In genomic region chr11:88717016-88717643, GRCm38 (mm10) we compare ENCODE assay signal across 7 mouse cellular contexts. TPM values are rescaled to one million over a fixed set of nuclear protein-coding genes. Genes with fewer than 3 reads are reported as not detected.
DNase-seq lines count a peak whose midpoint lies in the region; ATAC-seq and TF ChIP-seq lines count a peak whose summit lies in the region.

No protein-coding gene starts in this region.

- H3K9ac ChIP-seq in forebrain, embryonic 11.5 days (ENCODE audit: low read length): peak overlapping the region; percentile 99
- H3K9ac ChIP-seq in limb, embryonic 13.5 days: peak overlapping the region; percentile 98
- H3K9ac ChIP-seq in stomach, embryonic 14.5 days (replicated peaks; ENCODE audit: low read depth, low read length): peak overlapping the region; percentile 96

- H3K27me3 ChIP-seq in testis, adult 2 months (ENCODE audit: control insufficient read depth, insufficient read depth, low read length): no peaks in the 10 kb centered on the region
- no peaks in the 10 kb centered on the region for H3K27me3 ChIP-seq in forebrain, embryonic 11.5 days (ENCODE audit: control insufficient read depth, insufficient read depth, low read length)
- H3K27me3 ChIP-seq in limb, embryonic 13.5 days: peaks cover 5% of the 10 kb centered on the region; the same call in 1 of the 2 replicates
- H3K27me3 ChIP-seq in stomach, embryonic 14.5 days (ENCODE audit: control insufficient read depth, insufficient read depth, low read length): no peaks in the 10 kb centered on the region

- H3K36me3 ChIP-seq in testis, adult 2 months (ENCODE audit: control insufficient read depth, insufficient read depth, low read length): no peaks in the 10 kb centered on the region
- H3K36me3 ChIP-seq in forebrain, embryonic 11.5 days (ENCODE audit: control insufficient read depth, insufficient read depth, low read length): peaks cover under 1% of the 10 kb centered on the region
- H3K36me3 ChIP-seq in limb, embryonic 13.5 days: peaks cover 2% of the 10 kb centered on the region
- peaks cover 2% of the 10 kb centered on the region for H3K36me3 ChIP-seq in stomach, embryonic 14.5 days (ENCODE audit: control insufficient read depth, insufficient read depth, low read length)

- under 1% methylated on average over 19 of the region's 19 CpGs for WGBS in forebrain, embryonic 11.5 days
- under 1% methylated on average over 19 of the region's 19 CpGs for WGBS in limb, embryonic 13.5 days
- WGBS in stomach, embryonic 14.5 days: under 1% methylated on average over 19 of the region's 19 CpGs

- H3K4me3 ChIP-seq in testis, adult 2 months (ENCODE audit: control insufficient read depth, low read depth, low read length): peak overlapping the region; percentile 81
- peak overlapping the region; percentile 97 for H3K4me3 ChIP-seq in forebrain, embryonic 11.5 days (ENCODE audit: low read depth, low read length)
- peak overlapping the region; percentile 91 for H3K4me3 ChIP-seq in limb, embryonic 13.5 days
- H3K4me3 ChIP-seq in stomach, embryonic 14.5 days (ENCODE audit: low read depth, low read length): peak overlapping the region; percentile 93

- no peaks in the 10 kb centered on the region for H3K9me3 ChIP-seq in forebrain, embryonic 11.5 days (ENCODE audit: control insufficient read depth, low read length)
- H3K9me3 ChIP-seq in limb, embryonic 13.5 days: no peaks in the 10 kb centered on the region
- no peaks in the 10 kb centered on the region for H3K9me3 ChIP-seq in stomach, embryonic 14.5 days (ENCODE audit: control insufficient read depth, low read depth, low read length)

- peak overlapping the region; percentile 91 for H3K4me2 ChIP-seq in forebrain, embryonic 11.5 days (ENCODE audit: low read depth, low read length, severe bottlenecking)
- peak overlapping the region; percentile 90 for H3K4me2 ChIP-seq in limb, embryonic 13.5 days (replicated peaks)
- H3K4me2 ChIP-seq in stomach, embryonic 14.5 days (replicated peaks; ENCODE audit: low read depth, low read length): peak overlapping the region; percentile 90

- no peak overlapping the region for H3K27ac ChIP-seq in testis, adult 2 months (ENCODE audit: control insufficient read depth, insufficient read depth, low read depth, low read length)
- H3K27ac ChIP-seq in forebrain, embryonic 11.5 days (ENCODE audit: low read depth, low read length): peak overlapping the region; percentile 88
- peak overlapping the region; percentile 88; the same call in 1 of the 2 replicates for H3K27ac ChIP-seq in limb, embryonic 13.5 days
- peak overlapping the region; percentile 86; the same call in 1 of the 2 replicates for H3K27ac ChIP-seq in stomach, embryonic 14.5 days (ENCODE audit: low read length)

- TF ChIP-seq POLR2A in testis, adult 2 months (IDR thresholded peaks at IDR 0.05; ENCODE audit: control insufficient read depth, low read depth, low read length): no peak

- DNase-seq in testis, postnatal 14 days (ENCODE audit: low spot score): no peak
- no peak for DNase-seq in forebrain, embryonic 11.5 days (ENCODE audit: low spot score)
- DNase-seq in urinary bladder, adult 2 months (ENCODE audit: low spot score): no peak
- no peak for DNase-seq in adrenal gland, adult 8-10 months

- peaks cover 15% of the 10 kb centered on the region for H3K4me1 ChIP-seq in testis, adult 2 months (ENCODE audit: control insufficient read depth, insufficient read depth, low read length)
- H3K4me1 ChIP-seq in forebrain, embryonic 11.5 days (replicated peaks; ENCODE audit: control insufficient read depth, insufficient read depth, low read length): peaks cover 22% of the 10 kb centered on the region; the same call in 1 of the 2 replicates
- peaks cover 50% of the 10 kb centered on the region for H3K4me1 ChIP-seq in limb, embryonic 13.5 days
- H3K4me1 ChIP-seq in stomach, embryonic 14.5 days (ENCODE audit: control insufficient read depth, insufficient read depth, low read length): peaks cover 23% of the 10 kb centered on the region; the same call in 1 of the 2 replicates

- no peak for TF ChIP-seq CTCF in testis, adult 2 months (IDR thresholded peaks at IDR 0.05; ENCODE audit: control insufficient read depth, insufficient read depth, insufficient replicate concordance, low read depth, low read length)

- ATAC-seq in forebrain, embryonic 11.5 days (replicated peaks; ENCODE audit: low FRiP score): no peak
- no peak for ATAC-seq in limb, embryonic 13.5 days (ENCODE audit: low FRiP score, low read depth)
- no peak for ATAC-seq in stomach, embryonic 14.5 days (ENCODE audit: insufficient number of reproducible peaks, insufficient read depth, low FRiP score, low read depth)

RNA-seq across cellular contexts. Expression of gene Msi2, which starts 1.2 kb away (rescaled TPM):
- polyA plus RNA-seq in testis, adult 2 months (2012; rRNA removed): 69.3 and 71.9 TPM in 2 replicates
- 23.9 and 26.2 TPM in 2 replicates for polyA plus RNA-seq in forebrain, embryonic 11.5 days (2014; fragmentation: Nextera tagmentation; extraction: Ambion mirVana)
- polyA plus RNA-seq in limb, embryonic 13.5 days (2015; fragmentation: Nextera tagmentation; extraction: Ambion mirVana): 21.1 and 21.3 TPM in 2 replicates
- 17.5 and 17.9 TPM in 2 replicates for polyA plus RNA-seq in stomach, embryonic 14.5 days (2014; fragmentation: Nextera tagmentation; extraction: Ambion mirVana)
- 44.7 and 47.1 TPM in 2 replicates for polyA plus RNA-seq in urinary bladder, adult 2 months (2012; rRNA removed)
- total RNA-seq in adrenal gland, adult 8-10 months (2022): 100 to 1,000 TPM; 158 to 319 (median 228) TPM
